Mouse (Mus musculus) cortical plate, adult 2 months (tissue): ENCODE results near the gene Rnf214. TPM values are rescaled to one million over a fixed set of nuclear protein-coding genes. Genes with fewer than 3 reads are reported as not detected.
A peak's percentile ranks its signal among the peaks of the same experiment; 100 is the strongest.

ENCODE experiments used
- H3K27ac ChIP-seq: fragments of 200-500 bp; 2 replicates; pipeline ENCODE4 v1.5.1; 2012; ENCODE audit warnings: low read length, control low read depth, inconsistent platforms; ENCODE audit not compliant: insufficient read depth
- H3K4me1 ChIP-seq: fragments of 200-500 bp; 2 replicates; pipeline ENCODE4 v1.6.1; 2011; ENCODE audit warnings: low read length; ENCODE audit not compliant: control insufficient read depth, insufficient read depth
- H3K4me3 ChIP-seq: fragments of 200-500 bp; 2 replicates; pipeline ENCODE4 v1.5.1; 2011; ENCODE audit warnings: mild to moderate bottlenecking, low read length, control low read depth; ENCODE audit not compliant: insufficient read depth
- CTCF ChIP-seq: fragments of 200-500 bp; IDR thresholded peaks from 2 replicates; pipeline ENCODE4 v1.5.1; 2011; ENCODE audit warnings: mild to moderate bottlenecking, control low read depth, low read length; ENCODE audit not compliant: insufficient read depth; ENCODE audit errors: extremely low read depth
- POLR2A ChIP-seq: fragments of 200-500 bp; IDR thresholded peaks from 2 replicates; pipeline ENCODE4 v1.6.1; 2011; ENCODE audit warnings: mild to moderate bottlenecking, low read length, control low read depth; ENCODE audit not compliant: insufficient read depth; ENCODE audit errors: extremely low read depth
- polyA plus RNA-seq: library from polyadenylated mRNA; depleted of rRNA; stranded (reverse); fragments of >200 nt; gene quantifications from 2 replicates; pipeline ENCODE4 v1.2.3, GENCODE M21; 2012

Gene Rnf214
- polyA plus RNA-seq, 1 experiment, result 44.3 TPM

- H3K27ac ChIP-seq, result no peak overlapping the region
- H3K4me1 ChIP-seq, result peaks cover 3% of the 10 kb centered on the region
- H3K4me3 ChIP-seq, result no peak overlapping the region
- TF ChIP-seq POLR2A, result no peak
- peak; percentile 73 for TF ChIP-seq CTCF
Measured at GRCm38 (mm10) chr9:45936883-45937282, 30.2 kb upstream of the Rnf214 start.

- TF ChIP-seq POLR2A, result no peak
- no peak for TF ChIP-seq CTCF
- Histone ChIP-seq H3K27ac (no peak within 1 kb of the TSS), H3K4me3 (no peak within 1 kb of the TSS), H3K4me1 (peaks cover 3% of the 10 kb centered on the region)
Measured at GRCm38 (mm10) chr9:45935628-45936210, 29.0 kb upstream of the Rnf214 start, which contains the start of gene Tagln. Gene Tagln (minus strand): TSS chr9:45936058.

- TF ChIP-seq POLR2A, result 0 out of 2 replicates have a peak, but pooled peaks have one; percentile 9
- no peak for TF ChIP-seq CTCF
- H3K27ac ChIP-seq, result no peak overlapping the region
Measured at GRCm38 (mm10) chr9:45932571-45933415, 26.1 kb upstream of the Rnf214 start.

GRCm38 (mm10) chr9:45931958-45932357, 25.2 kb upstream of the Rnf214 start:
- Histone ChIP-seq H3K4me1 (peaks cover 3% of the 10 kb centered on the region), H3K4me3 (no peak overlapping the region), H3K27ac (no peak overlapping the region)
- TF ChIP-seq CTCF, result no peak
- TF ChIP-seq POLR2A, result no peak

More at GRCm38 (mm10) chr9:45932571-45933415, 26.1 kb upstream of the Rnf214 start:
- Histone ChIP-seq H3K4me1 (peaks cover 3% of the 10 kb centered on the region), H3K4me3 (no peak overlapping the region)

GRCm38 (mm10) chr9:45929285-45929684, 22.6 kb upstream of the Rnf214 start:
- H3K27ac ChIP-seq, result no peak overlapping the region
- peaks cover 3% of the 10 kb centered on the region for H3K4me1 ChIP-seq
- TF ChIP-seq CTCF (no peak), POLR2A (no peak)
- H3K4me3 ChIP-seq, result no peak overlapping the region

GRCm38 (mm10) chr9:45919895-45920294, 13.2 kb upstream of the Rnf214 start:
- TF ChIP-seq CTCF (no peak), POLR2A (no peak)
- no peaks in the 10 kb centered on the region for H3K4me1 ChIP-seq

GRCm38 (mm10) chr9:45917041-45917934, 10.6 kb upstream of the Rnf214 start:
- no peak for TF ChIP-seq POLR2A
- TF ChIP-seq CTCF, result no peak
- no peak overlapping the region for H3K27ac ChIP-seq
- no peaks in the 10 kb centered on the region for H3K4me1 ChIP-seq
- no peak overlapping the region for H3K4me3 ChIP-seq

More at GRCm38 (mm10) chr9:45919895-45920294, 13.2 kb upstream of the Rnf214 start:
- Histone ChIP-seq H3K4me3 (no peak overlapping the region), H3K27ac (no peak overlapping the region)

- Histone ChIP-seq H3K4me1 (no peaks in the 10 kb centered on the region), H3K4me3 (no peak overlapping the region), H3K27ac (no peak overlapping the region)
- TF ChIP-seq CTCF, result no peak
- TF ChIP-seq POLR2A, result no peak
Measured at GRCm38 (mm10) chr9:45915659-45916058, 8.9 kb upstream of the Rnf214 start.

- TF ChIP-seq CTCF, result peak; percentile 54
- no peak for TF ChIP-seq POLR2A
Measured at GRCm38 (mm10) chr9:45911673-45912072, 5.0 kb upstream of the Rnf214 start.

More at GRCm38 (mm10) chr9:45911673-45912072, 5.0 kb upstream of the Rnf214 start:
- Histone ChIP-seq H3K27ac (no peak overlapping the region), H3K4me1 (peaks cover 4% of the 10 kb centered on the region), H3K4me3 (no peak overlapping the region)
